Mouse (Mus musculus): ENCODE data around the gene Hmmr. TPM values are rescaled to one million over a fixed set of nuclear protein-coding genes. Genes with fewer than 3 reads are reported as not detected.
"Not testable (repeated sequence)": the region's sequence is repeated elsewhere in the genome, so short reads cannot be mapped to it uniquely, and the experiment has no call there.

Hmmr gene
- total RNA-seq, 2 experiments from 2014 or later = 10.1 to 10.7 TPM

DNA sequence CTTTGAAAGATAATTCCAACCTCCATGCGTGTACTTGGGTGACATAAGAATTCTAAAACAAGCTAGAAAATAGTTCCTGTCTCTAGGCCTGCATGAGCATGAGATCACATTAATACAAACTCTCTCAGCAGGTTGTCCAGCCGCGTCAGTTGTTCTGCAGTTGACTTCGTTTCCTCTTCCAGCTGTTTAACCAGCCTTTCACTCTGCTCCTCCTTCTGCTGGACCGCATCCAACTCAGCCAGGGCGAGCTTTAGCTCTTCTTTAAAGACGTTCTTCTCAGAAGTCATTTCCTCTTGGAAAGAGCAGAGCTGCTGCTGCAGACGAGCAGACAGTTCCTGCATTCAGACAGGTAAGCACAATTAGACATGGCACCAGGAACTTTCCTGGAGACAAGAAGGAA lies 19.4 kb downstream of the Hmmr start:
- peak in 1 of 2 experiments; percentile 23 for DNase-seq
- intact Hi-C loops (cut with DNase I) = no loop called here

DNA sequence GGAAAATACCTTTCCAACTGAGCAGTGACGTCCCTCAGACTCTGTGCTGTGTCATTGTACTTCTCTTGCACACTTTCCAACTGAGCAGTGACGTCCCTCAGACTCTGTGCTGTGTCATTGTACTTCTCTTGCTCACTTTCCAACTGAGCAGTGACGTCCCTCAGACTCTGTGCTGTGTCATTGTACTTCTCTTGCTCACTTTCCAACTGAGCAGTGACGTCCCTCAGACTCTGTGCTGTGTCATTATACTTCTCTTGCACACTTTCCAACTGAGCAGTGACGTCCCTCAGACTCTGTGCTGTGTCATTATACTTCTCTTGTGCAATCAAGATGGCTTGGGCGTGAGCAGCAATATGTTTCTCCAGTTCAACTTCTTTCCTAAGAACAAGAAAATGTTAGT lies 23.3 kb downstream of the Hmmr start:
- DNase-seq; intact Hi-C loops (cut with DNase I): not testable (repeated sequence)

DNA sequence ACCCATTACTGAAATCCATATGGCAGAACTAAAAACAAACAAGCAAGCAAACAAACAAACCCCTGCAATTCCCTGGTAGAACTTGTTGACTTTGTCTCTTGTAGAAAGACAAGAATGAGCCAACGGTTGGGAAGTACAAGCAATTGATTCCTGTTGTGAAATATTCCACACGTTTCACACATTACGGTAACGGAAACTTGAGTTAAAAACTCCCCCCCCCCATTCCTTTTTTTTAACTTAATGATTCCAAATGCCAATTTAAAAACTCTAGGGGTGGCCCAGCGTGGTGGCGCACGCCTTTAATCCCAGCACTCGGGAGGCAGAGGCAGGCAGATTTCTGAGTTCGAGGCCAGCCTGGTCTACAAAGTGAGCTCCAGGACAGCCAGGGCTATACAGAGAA lies 38.1 kb downstream of the Hmmr start, which contains the start of gene Mat2b:
Gene Mat2b (minus strand): TSS at position 101 of the 400 bp plus-strand sequence.
- DNase-seq = no peak
- intact Hi-C loops (cut with DNase I) = loop anchor here (2.0 kb wide), 1 partner anchor 60 kb away; the partner anchor contains the start of gene Ccng1

DNA sequence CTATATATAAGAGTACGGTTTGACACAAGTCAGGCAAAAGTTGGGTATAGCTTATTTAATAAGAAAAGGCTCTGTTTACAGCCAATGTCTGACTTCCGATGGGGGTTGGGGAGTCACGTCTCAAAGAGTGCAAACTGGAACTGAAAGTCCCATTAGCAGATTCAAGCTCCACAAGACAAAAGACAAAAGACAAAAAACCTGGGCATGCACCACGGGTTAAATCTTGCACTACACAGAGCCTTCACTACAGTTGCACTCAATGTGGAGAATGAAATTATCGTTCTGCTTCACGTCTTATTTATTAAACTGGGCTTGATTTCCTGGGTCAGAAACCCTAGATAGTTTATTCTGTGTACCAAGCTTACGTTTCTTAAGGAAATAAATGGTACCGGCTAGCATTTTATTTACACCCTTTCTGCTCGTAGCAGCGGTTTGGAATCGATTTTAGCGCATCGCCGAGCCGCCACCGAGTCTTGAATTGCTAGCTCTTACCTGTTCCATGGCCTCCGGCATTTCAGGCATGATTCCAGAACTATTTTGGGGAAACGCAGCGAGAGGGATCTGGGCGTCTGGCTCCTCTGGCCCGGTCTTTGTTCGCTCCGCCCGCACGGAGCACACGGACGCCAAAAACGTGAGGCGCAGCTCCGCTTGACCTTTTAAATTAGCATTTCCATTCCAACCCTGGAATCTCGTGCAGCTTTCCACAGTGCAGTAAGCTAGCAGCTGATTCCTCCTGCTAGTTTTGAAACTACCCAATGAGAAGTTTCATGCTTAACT lies 38.7 kb downstream of the Hmmr start:
- intact Hi-C loops (cut with DNase I) = loop anchor here (2.0 to 5.0 kb wide), 2 partner anchors 38 to 60 kb away; partner anchors contain the start of genes Ccng1, Hmmr and Nudcd2
- peak; percentile 85 to 86 for DNase-seq

DNA sequence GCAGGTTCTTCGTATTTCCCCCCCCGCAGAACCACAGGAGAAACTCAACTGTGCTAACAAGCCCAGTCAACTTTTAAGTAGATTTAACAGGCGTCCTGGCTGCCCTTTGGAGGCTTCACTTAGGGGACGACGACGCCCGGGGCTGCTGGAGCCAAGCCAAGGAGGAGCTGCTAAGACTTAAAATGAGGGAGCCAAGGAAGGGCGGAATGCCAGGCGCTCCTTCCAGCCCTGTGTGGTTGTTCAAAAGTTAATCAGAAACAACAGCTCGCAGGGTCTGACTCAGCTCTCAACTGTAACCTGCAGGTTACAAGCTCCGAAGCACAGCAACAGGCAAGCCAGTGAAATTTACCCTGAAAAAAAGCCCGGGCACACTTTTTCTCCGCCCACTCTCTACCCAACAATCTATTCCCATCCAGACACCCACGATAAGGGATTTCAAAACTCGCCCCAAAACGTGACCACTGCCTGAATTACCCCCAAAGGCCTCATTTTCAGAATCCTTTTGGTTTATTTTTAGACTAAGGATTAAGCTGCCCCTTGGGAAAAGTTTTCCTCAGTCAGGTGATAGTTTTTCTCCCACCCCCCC lies 39.8 kb downstream of the Hmmr start:
- DNase-seq = peak; percentile 67 to 75

DNA sequence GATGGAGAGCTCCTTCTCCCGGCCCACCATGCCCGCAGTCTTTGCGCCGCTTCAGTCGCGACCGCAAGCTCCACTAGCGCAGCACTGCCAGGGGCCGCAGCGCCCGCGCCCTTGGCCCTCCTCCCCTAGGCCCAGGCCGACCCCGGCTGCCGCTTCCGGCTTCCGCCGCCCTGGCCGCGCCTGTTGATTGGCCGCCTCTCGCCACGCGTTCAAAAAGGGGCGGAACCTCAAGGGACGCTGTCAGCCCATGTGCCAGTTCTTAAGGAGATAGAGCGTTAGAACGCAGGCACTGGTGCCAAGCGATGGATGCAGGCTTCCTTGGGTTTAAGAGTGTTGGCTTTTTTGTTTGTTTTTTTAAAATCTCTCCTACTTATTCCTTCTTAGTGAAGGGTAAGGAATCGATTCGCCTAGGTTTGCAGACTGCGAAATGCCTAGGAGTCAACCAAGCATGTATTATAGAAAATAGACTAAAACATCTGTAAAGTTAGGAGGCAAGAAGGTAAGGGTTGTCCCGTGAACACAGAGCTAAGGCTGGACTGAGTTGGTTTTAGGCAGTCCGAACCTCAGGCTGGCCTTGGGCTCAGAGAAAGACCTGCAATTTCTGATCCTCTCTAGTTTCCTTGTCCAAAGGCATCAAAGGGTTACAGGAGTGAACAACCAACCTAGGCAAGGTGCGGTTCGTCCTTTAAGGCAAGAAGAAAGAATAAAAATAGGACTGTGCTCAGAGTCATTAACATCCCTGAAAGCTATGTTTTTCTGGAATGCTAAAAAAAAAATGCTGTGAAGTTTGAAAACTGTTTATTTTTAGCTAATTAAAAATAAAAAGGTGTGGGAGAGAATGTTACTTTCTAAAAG lies 40.5 kb downstream of the Hmmr start:
- DNase-seq = peak; percentile 96 to 97
- intact Hi-C loops (cut with DNase I) = loop anchor here (5.0 kb wide), 1 partner anchor 40 kb away; the partner anchor contains the start of genes Hmmr and Nudcd2

More for the DNA sequence above, 39.8 kb downstream of the Hmmr start:
- intact Hi-C loops (cut with DNase I) = loop anchor here (5.0 kb wide), 1 partner anchor 39 kb away; the partner anchor contains the start of genes Hmmr and Nudcd2

GRCm38 (mm10) chr11:40692101-40692509 lies 41.1 kb downstream of the Hmmr start:
- no peak for DNase-seq
- intact Hi-C loops (cut with DNase I) = loop anchor here (5.0 kb wide), 1 partner anchor 40 kb away; the partner anchor contains the start of genes Hmmr and Nudcd2

DNA sequence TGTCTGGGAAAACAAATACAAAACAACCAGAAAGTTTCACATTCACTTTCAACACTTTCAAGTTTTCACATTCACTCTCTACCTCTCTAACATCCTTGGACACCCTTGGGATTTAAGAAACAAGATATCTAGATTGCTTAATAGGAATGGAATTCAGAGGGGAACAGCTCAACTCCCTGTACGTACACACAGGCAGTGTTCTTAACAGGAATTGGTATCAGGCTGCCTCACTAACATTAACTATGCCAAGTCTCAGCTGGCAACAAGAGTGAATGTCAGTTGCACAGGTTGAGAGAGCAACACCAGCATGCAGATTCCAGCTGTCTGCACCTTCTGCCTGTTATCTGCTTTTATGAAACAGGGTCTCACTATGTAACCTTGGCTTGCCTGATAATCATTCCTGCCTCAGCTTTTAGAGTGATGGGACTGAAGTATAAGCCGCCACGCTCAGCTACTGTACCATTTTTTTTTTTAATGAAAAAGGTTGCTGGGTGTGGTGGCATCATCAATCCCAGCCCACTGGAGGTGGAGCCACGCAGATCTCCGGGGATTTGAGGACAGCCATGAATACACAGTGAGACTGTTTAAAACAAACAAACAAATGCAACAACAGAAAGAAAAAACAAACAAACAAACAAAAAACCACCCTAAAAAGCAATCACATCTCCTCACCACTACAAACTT lies 42.6 kb downstream of the Hmmr start:
- intact Hi-C loops (cut with DNase I) = loop anchor here (5.0 kb wide), 1 partner anchor 42 kb away; the partner anchor contains the start of genes Hmmr and Nudcd2
- DNase-seq = peak; percentile 49 to 54

DNA sequence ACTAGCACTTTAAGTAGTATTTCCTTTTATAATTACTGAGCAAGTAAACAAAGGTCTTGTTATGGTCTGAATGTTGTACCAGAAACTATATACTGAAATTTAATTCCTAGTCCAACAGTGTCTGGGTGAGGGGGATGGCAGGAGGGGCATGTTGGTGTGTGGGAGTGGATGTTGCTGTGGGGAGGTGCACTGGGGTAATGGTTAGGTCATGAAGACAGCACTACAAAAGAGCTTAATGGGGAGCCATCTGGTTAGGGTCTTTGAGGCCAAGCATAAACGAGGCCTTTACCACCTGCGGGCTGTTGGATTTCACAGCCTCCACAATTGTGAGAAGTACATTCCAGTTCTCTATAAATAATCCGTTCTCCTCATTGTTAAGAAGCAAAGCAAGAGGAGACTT lies 49.9 kb downstream of the Hmmr start:
- intact Hi-C loops (cut with DNase I) = no loop called here
- no peak for DNase-seq

DNA sequence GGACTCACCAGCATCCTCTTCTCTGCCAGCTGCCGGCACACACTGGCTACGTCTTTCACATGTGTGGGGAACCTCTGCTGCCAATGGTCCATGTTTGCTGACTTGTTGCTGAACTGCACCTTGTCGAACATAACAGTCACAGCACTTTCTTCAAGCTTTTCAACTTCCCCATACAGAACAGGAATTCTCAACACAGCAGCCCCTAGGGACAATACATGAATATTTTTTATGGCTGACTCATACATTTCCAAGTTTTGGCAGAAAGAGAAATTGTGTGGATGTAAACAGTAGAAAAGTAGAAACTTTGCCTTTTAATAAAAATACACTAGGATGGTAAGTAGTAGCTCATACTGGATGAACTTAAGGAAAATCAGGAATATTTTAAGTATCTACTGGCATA lies 50.8 kb downstream of the Hmmr start:
- intact Hi-C loops (cut with DNase I) = no loop called here
- DNase-seq = no peak

- DNase-seq = peak in 1 of 2 experiments; percentile 34
- intact Hi-C loops (cut with DNase I) = no loop called here
Observed at GRCm38 (mm10) chr11:40677169-40677568, 56.1 kb downstream of the Hmmr start.

DNA sequence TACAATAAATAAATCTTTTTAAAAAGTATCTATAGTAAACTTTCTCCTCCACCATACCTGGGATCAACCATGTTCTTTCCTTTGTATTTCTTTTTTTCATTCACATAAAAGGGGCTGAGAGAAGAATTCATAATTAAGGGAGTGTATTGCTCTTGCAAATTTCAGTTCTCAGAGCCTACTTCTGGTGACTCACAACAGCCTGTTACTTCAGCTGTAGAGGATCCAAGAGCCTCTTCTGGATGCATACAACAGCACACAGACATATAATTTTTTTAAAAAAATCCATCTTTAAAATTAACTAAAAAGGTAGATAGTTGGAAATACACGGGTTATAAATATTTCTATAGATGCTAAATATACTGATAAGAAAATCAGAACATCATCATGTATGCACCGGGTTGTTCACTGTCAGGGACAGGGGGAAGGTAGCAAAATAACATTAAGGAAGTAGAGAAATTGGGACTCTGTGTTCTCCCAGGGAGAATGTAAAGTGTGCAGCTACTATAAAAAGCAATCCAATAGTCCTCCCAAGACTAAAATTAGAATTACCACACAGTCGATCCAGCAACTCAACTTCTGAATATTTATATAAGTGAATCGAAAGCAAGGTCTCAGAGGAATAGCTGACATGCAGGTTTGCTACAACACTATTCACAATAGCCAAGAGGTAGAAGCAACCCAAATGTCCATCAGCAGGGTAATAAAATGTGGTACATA lies 58.0 kb downstream of the Hmmr start:
- intact Hi-C loops (cut with DNase I) = no loop called here
- DNase-seq = no peak

Other genes with a start within 250 kb of the Hmmr start
- gene Mat2b, start 38.2 kb downstream of the Hmmr start, total RNA-seq (2021) = 10 to 100 TPM; 95.1 to 96.9 TPM
- 10 to 100 TPM; 22.1 to 22.6 TPM for gene Nudcd2, start 245 bp upstream of the Hmmr start, total RNA-seq (2021)
- 100 to 1,000 TPM; 231 TPM for gene Ccng1, start 21.9 kb upstream of the Hmmr start, total RNA-seq (2021)